Mouse (Mus musculus) heart, adult 9 months (tissue): ENCODE results near the gene Trafd1.
"Not testable (repeated sequence)": the region's sequence is repeated elsewhere in the genome, so short reads cannot be mapped to it uniquely, and the experiment has no call there.

Source experiments
- DNase-seq, 2 experiments: peaks; one replicate each; pipeline ENCODE4 v3.0.0; 2022; ENCODE audit warnings: low spot score in 2 of 2

The Trafd1 gene

GRCm38 (mm10) chr5:121384757-121385460, 523 bp downstream of the Trafd1 start:
- peak; percentile 60 to 63 for DNase-seq

- peak in 1 of 2 experiments; percentile 33 for DNase-seq
Observed at GRCm38 (mm10) chr5:121383857-121384756, 1.3 kb downstream of the Trafd1 start.

DNA sequence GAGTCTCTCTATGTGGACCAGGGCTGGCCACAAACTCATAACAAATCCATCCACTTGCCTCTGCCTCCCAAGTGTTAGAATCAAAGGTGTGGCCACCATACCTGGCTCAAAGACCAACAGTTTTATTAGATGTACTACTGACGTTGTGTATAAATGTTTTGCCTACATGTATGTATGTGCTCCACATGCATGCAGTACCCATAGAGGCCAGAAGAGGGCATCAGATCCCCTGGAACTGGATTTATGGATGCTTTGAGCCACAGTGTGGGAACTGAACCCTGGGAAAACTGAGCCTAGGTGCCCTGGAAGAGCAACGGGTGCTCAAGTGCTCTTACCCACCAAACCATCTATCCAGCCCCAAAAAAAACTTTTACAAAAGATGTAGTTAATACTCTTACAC, 4.7 kb downstream of the Trafd1 start:
- no peak for DNase-seq

GRCm38 (mm10) chr5:121378678-121379256, 6.7 kb downstream of the Trafd1 start:
- DNase-seq = no peak

DNA sequence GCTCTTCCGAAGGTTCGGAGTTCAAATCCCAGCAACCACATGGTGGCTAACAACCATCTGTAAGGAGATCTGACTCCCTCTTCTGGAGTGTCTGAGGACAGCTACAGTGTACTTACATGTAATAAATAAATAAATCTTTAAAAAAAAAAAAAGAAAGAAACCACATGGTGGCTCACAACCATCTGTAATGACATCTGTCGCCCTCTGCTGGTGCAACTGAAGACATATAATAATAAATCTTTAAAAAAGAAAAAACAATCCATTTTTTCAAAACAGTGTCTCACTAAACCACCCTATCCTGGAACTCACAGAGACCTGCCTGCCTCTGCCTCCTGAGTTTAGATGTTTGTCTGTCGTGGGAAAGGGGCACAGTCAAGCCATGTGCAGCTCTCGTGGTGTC, 8.5 kb downstream of the Trafd1 start:
- DNase-seq = not testable (repeated sequence)

GRCm38 (mm10) chr5:121374790-121375189, 10.6 kb downstream of the Trafd1 start:
- no peak for DNase-seq

GRCm38 (mm10) chr5:121371712-121372111, 13.7 kb downstream of the Trafd1 start:
- DNase-seq = no peak

DNA sequence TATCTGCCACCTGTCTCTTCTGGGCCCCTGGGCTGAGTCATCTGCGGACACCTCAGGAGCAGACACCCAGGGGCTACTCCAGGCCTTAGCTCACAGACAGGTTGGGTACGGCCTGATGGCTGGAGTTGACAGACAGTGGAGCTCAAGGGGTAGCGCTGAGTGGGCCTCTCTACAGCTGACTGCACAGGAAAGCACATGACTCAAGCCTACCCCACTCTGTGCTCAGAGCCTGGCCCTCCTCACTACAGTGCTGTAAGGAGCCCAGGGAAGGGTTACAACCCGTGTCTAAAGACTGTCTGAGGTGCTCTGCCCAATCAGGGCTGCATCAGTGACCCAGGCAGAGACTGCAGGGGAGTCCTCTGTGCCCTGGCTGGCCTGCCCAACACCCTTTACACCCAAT, 18.2 kb downstream of the Trafd1 start:
- DNase-seq = no peak

GRCm38 (mm10) chr5:121366449-121367225, 18.8 kb downstream of the Trafd1 start:
- no peak for DNase-seq

- no peak for DNase-seq
Observed at GRCm38 (mm10) chr5:121363441-121363840, 22.0 kb downstream of the Trafd1 start.

GRCm38 (mm10) chr5:121361696-121362095, 23.7 kb downstream of the Trafd1 start:
- DNase-seq = no peak

DNA sequence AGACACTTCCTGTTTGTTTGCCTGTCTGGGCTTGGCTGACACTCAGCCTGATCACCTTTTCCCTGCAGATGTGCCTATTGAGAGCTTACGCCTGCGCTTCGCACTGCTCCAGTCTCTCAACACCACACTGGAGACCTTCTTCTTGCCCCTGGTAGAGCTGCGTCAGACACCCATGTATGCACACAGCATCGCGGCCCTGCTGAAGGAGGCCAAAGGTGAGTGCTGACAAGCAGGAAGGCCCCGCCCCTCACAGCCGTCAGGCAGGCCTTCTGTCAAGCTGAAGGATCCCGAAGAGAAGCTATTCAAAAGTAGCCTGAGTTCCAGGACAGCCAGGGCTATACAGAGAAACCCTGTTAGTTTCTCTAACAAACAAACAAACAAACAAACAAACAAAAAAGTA, 26.2 kb downstream of the Trafd1 start:
- no peak for DNase-seq

GRCm38 (mm10) chr5:121343997-121344396, 41.4 kb downstream of the Trafd1 start:
- no peak for DNase-seq

DNA sequence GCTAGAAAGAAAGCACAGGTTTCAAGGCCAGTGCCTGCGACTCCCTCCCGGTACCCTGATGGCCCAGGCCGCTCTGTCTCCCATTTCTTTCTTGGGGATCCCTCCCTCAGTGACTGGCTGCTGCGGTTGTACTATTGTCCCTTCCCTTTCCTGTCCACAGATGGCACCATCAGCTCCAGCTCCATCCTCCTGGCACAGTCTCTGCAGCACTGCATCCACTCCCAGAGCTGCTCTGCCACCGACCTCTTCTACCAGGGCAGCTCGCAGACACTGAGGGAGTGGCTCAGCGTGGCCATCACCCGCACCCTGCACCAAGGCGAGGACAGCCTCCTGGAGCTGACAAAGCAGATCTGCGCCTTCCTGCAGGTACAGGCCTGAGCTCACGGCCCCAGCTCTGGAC, 42.9 kb downstream of the Trafd1 start:
- DNase-seq = no peak

DNA sequence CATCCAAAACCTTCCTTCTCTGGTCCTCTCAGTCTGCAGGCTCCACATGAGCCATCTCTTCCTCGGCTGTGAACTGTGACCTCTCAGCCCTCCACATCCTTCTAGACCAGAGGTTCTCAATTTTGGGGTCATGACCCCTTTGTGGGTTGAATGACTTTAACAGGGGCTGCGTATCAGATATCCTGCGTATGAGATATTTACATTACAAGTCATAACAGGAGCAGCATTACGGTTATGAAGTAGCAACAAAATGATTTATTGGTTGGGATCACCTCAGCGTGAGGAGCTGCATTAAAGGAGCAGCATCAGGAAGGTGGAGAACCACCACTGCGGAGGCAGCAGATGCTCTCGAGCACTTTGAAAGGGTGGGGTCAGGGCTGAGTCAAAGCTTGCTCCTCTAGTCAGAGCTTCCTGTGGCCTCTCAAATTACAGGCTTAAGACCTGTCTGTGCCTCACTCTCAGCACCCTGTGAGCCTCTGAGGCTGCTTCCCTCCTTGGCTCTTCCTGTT, 44.4 kb downstream of the Trafd1 start:
- DNase-seq = no peak

GRCm38 (mm10) chr5:121339507-121340230, 45.8 kb downstream of the Trafd1 start:
- DNase-seq = peak; percentile 17 to 32

DNA sequence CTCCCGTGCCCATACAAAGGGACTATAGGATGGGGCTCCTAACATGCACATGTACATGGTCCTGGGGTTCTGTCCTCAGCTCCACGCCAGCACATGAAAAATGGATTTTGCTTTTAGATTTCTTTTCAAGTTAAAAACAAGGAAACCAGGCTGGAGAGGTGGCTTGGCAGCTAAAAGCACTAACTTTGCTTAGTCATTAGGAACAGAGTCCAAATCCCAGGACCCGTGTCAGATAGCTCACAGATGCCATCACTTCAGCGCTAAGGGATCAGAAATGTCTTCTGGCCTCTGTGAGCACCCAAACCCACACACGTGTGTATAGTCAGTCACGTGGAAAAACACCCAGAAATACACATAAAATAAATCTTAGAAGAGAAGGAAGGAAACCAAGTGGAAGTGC, 48.7 kb downstream of the Trafd1 start:
- DNase-seq = no peak

DNA sequence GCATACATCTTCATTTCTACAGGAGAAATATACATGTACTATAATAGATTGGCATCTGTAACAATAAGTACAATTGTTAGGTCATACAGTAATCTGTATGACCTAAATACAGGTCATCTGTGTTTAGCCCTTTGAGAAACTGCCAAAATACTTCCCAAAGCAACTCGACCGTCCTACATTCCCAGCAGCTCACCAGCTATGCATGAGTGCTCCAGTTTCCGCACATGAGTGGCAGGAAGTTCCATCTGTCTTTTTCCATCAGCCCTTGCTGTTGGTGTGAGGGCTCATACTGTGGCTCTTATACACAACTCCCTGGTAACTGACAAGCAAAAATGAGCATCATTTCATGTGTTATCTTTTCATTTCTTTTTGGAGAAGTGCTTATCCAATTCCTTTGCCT, 49.4 kb downstream of the Trafd1 start:
- DNase-seq = no peak

DNA sequence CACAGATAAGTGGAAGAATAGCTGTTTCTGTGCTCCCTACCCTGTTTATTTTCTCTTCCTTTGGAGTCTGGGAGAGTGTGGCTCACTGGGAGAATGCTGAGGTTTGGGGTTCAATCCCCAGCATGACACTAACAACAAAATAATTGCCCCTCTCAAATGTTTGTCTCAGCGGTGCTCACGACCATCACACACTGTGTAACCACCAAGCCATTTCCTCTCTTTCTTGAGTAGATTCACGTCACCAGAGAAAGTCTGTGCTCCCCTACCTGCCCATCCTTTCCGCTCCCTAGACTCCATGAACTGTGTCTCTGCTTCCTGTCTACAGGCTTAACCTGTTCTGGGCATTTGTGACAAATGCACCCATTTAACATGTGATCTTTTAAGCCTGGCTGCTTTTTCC, 50.0 kb downstream of the Trafd1 start:
- DNase-seq = no peak

- no peak for DNase-seq
Observed at GRCm38 (mm10) chr5:121334454-121334853, 51.0 kb downstream of the Trafd1 start.

- no peak for DNase-seq
Observed at GRCm38 (mm10) chr5:121333976-121334375, 51.5 kb downstream of the Trafd1 start.
